Mouse (Mus musculus) layer of hippocampus, postnatal 14 days (tissue): ENCODE measurements around the gene Thsd4. TPM values are rescaled to one million over a fixed set of nuclear protein-coding genes. Genes with fewer than 3 reads are reported as not detected.

ENCODE experiments used
- DNase-seq, 2 experiments: peaks; one replicate each; pipeline ENCODE4 v3.0.0; 2021 to 2022; ENCODE audit warnings: low spot score in 2 of 2, mixed read lengths in 1 of 2
- total RNA-seq, 2 experiments: library from RNA; stranded (reverse); gene quantifications; 2 replicates each; pipeline ENCODE4 v1.2.3; 2021

Thsd4 gene
- total RNA-seq, 2 experiments from 2014 or later = 36.4 to 37.8 TPM

DNA sequence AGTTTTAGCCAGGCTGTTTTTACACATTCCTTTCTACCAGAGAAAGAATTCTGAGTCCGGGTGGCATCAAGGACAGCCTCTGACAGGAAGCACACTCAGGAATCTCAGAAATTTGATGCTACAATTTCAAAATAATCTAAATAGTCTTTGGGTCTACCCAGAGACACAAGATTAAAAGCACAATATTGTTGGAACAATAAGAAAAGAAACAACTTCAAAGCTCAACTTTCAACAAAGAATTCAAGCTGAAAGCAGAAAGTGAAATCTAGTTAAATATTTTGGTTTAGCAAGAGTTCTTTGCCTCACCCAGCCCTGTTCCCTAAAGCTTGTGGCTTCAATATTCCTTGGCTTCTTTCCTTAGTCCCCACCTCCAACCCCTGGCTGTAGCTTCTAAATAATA is 415.7 kb downstream of the Thsd4 start:
- DNase-seq = no peak

DNA sequence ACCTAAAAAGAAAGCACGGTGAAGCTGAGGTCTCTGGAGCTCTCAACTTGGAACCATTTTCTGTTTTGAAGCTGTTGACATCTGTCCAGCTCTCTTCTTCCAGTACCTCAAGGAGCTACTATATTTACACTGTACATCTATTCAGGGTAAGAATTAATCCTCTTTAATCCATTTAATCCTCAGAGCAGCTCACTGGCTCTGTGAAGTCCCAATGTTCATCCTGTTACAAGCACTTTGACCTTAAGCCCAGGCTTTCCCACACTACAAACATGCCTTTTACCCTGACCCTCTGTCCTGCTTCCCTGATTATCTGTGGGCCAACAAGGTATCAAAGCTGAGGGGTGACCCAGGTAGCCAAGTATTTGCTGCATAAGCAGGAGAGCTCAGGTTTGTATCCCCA is 427.6 kb downstream of the Thsd4 start:
- no peak for DNase-seq

DNA sequence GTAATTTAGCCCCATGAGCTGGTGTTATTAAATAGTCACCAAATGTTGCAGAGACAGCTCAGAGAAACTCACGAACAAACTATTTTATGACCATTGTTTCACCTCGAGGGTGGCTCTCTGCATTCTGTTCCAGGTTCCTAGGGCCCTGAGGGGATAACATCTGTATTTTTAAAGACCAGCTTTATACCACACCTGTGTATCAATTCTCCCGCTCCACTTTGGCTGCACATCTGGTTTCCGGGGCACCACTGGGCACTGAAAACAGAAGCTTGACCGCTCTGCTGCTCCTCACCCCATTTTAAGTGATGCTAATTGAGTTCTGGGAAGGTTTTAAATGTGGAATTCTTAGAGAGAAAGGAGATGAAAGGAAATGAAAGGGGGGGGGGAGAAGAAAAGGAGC is 429.4 kb downstream of the Thsd4 start:
- no peak for DNase-seq

DNA sequence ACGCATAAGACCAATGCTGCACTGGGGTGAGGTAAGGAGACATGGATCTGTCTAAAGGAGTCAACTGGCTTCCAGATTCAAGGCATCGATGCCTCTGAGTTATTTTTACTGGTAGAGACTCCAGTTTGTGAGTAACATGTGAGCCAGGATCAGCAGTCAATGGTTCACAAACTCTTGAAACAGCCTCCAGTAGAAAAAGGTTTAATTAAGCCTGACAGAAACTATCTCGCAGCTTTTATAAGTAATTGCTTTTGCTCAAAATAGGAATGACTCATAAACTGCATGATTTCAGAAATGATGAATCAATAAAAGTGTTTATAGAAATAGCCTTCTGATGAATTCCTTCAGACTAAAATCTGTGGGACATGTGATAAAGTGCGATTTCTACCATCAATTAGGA is 432.4 kb downstream of the Thsd4 start:
- no peak for DNase-seq

DNA sequence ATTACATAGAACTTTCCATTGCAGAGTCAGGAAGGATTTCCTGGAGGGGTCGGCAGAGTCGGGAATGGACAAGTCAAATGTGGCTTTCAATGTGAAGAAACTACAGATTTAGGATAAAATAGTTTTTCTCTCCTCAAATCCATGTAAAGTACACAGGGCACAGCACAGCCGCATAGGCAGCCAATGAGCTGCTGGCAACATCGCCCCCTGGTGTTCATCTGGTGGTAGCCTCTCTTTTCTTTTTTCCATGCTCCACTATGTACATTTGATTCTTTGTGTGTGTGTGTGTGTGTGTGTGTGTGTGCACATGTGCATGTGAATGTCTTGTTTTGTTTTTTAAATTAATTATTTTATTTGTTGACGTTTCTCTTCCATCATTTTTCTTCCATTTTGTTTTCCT is 433.7 kb downstream of the Thsd4 start:
- DNase-seq = no peak

DNA sequence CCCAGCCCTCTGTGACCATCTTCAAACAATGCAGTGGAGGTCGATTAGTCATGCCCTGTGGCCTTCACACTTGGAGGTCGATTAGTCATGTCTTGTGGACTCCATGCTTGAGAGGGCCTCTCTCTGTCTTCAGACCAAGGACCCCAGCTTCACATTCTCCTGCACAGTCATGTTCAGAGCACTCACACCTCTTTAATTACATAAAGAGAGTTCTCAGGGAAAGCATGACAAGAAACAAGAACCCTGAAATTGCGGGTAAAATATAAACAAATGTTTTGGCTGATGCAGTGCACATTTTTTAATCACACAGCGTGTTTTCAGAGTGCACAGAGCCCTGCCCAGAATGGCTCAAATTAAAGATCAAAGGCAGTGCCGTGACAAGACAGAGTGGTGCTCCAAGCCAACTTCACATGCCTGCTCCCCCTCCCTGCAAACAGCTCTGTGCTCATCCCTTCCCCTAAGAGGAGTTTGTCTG is 439.7 kb downstream of the Thsd4 start:
- no peak for DNase-seq

DNA sequence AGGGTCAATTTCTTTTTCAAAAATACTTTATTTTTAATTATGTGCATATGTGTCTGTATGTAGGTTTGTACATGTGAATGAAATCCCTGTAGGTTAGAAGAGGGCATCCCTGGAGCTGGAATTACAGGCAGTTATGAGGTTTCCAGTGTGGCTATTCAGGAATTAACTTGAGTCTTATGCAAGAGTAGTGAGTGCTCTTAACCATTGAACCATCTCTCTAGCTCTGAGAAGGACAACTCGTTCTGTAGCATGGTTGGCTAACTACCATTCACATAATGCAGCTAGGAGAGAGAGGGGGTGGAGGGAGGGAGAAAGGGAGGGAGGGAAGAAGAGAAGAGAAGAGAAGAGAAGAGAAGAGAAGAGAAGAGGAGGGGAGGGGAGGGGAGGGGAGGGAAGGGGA is 444.1 kb downstream of the Thsd4 start:
- DNase-seq = no peak

DNA sequence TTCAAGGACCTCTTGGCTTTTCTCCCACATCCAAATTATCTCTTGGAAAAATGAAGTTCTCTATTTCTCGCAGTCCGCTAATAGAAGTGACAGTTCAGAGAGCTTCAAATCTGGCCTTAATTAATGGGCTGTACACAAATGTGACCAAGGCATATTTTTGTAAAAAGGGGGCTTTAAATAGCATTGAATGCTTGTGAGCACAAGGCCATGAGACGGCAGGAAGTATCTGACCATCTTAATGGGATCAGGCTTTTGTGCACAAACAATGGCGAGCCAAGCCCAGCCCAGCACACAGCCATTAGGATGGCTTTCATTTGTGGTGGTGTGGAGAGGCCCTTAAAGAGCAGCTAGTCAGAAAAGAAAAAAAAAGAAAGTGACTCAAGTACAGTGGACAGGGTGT is 445.4 kb downstream of the Thsd4 start:
- DNase-seq = no peak

DNA sequence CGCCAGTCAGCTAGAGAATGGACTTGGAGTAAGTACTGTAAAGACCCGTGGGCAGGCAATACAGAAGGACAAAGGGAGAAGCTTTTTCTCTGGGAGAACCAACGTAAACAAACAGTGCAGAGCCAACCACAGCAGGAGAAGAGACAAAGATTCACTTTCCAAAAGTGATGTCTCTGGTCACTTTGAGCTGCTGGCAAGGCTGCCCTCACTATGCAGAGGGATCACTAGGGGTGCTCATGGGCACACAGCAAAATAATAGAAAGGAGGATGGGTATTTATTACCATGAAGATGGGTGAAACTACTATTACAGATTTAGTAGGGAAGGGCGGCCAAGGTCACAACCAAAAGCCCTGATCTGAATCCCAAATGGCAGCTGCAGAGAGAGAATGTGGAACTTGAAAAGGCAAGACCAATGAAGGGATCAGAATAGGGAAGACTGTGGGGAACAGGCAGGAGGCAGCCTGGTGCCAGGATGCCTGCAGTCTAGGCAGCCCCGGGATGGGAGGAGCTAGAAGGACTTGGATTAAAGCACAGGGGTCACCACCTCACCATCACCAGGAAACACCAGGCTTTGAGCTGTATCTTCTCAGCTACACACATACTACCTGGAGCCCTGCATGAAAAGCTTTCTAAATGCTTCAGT is 450.1 kb downstream of the Thsd4 start:
- DNase-seq = no peak

DNA sequence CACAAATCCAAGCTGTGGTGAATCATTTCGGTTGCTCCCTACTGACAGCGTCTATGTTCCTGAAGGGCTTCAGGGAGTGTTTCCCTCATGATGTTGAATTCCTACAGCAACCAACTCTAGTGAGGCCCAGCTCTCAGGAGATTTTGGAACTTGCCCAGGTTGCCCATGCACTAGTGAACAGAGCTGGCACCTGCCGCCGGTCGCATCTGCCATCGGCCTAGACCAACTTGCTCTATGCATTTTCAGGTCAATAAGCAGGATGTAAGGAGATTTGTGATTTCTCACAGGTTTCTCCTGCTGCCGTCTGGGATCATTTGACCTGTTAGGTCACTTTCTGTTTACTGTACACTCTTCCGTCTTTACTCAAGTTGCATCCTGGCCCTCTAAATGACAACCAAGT is 454.6 kb downstream of the Thsd4 start:
- DNase-seq = no peak

DNA sequence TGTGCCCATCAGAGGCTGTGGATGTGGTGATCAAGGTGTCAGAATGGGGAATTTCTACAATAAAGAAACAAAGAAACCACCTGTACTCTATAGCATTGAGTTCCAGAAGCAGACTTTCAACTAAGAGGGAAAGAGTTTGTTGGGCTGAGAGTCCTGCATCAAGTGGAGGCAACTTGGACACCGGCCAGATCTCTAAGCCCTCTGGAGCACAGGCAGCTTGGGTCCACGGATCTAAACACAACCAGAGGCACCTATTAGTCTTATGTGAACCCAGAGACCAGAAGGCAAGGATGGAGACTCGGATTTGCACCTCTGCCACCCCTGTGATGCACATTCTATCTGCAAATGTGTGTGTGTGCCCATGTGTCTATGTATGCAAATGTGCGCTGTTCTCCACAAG is 456.7 kb downstream of the Thsd4 start:
- DNase-seq = no peak

DNA sequence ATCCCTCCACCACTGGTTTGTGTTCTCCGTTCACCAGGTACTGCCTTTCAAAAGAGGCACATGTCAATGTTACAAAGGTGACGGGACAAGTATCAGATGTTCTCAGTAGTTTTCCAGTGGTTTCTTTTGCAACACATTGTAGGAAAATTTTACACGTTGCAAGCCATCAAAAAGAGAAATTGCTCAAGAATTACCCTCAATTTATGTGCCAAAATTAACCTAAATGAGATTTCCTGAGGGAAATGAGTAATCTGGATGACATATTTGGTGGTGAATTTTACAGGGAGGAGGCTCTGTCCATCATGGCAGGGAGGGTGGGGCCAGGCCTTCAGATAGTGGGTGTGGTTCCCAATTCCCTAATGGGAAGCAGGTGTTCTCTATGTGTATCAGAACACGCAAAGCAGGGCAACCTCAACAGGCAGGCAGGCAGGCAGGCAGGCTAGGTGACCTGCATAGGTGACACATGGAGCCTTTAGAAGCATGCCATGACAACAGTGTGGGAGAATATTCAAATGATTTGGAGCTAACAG is 458.6 kb downstream of the Thsd4 start:
- no peak for DNase-seq

DNA sequence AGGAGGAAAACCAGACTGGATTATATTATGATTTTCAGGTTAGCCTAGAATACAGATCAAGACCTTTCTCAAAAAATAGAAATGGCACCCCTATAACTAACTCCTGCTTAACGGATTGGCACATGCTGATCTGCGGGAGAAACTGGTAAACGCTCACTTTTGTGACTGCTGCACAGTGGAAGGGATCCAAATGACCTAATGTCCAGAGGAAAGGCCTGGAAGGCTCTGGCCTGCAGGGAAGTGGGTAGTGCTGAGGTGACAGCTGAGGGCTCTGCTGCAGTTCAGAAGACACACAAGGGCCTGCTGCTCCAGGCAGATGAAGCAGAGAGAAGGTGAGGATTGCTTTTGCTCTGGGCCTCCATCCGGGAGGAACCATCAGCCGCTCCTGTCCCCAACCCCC is 465.7 kb downstream of the Thsd4 start:
- no peak for DNase-seq

DNA sequence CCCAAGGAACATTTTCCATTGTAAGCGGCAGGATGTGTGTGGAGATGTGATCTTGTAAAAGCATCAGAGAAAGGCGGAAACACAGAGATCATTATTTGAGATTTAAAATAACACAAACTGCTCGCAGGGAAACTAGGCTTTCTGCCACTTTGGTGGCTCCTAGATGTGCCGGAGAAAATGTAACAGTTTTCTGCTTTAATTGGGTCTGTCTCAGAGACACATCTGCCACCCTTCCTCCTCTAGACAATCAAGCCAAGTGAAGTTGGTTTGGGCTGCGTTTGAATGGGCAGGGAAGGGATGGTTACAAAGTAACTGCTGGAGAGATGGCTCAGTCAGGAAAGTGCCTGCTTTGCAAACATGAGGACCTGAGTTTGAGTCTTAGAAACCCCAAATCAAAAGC is 466.9 kb downstream of the Thsd4 start:
- peak; percentile 24 to 54 for DNase-seq

DNA sequence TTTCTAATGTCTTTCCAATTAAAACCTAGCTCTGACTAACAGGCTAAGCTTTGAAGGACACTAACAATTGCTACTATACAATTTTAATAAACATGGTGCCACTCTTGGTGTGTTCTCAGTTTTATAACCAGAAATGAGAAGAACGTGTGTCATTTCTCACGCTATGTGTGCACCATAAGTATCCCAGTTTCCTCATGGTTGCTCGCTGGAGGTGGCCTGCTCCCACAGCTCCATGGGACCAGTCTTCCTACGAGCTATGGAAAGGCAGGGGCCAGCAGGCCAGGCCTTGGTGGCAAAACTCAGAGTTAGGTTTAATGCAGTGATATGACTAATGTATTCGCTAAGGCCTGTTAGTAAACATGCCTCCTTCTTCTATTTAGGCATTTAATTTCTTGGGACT is 468.7 kb downstream of the Thsd4 start:
- no peak for DNase-seq

DNA sequence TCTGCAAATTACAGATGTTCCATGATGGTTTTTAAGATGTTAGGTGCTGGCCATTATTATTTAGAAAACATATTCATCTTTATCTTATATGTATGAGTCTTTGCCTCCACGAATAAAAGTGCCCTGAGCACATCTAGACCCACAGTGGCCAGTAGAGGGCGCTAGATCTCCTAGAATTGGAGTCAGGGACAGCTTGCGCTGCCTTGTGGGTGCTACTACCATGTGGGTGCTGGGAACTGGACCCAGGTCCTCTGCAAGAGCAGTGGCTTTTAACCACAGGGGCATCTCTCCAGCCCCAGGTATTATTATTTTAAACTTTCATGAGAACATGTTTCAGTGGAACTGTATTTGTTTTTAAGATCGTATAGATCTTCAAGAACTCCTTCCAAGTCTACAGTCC is 469.4 kb downstream of the Thsd4 start:
- no peak for DNase-seq

DNA sequence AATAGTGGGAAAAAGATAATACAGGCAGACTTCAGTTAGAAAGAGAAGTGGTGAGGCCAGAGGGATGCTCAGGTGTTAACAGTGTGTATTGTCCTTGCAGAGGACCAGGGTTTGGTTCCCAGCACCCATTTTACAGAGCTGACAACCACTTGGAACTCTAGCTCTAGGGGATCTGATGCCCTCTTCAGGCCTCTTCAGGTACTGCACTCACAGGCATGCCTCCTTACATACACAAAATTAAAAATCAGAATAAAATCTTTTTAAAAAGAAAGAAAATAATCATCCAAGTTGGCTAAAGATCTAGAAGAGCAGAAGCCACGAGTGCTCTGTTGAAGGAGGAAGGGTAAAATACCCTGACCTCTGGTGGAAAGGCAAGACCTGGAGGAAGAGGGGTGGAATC is 478.7 kb downstream of the Thsd4 start:
- no peak for DNase-seq

DNA sequence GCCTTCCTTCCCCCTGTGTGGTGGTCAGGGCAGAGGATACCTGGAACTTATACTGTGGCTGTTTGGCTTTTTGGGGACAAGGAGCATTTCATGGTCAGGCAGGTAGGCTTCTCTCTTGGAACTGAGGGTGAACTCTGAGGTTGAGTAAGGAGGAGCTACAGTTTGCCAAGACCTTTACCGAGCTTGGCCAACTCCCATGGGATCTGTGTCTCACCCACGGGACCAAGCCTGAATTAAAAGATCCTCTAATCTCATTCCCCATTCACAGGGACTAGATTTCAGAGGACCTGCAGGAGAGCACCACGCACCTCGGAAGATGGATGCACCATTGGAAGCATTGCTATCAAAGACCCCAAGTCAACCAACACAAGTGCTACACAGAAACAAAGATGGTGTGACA is 487.0 kb downstream of the Thsd4 start:
- no peak for DNase-seq

DNA sequence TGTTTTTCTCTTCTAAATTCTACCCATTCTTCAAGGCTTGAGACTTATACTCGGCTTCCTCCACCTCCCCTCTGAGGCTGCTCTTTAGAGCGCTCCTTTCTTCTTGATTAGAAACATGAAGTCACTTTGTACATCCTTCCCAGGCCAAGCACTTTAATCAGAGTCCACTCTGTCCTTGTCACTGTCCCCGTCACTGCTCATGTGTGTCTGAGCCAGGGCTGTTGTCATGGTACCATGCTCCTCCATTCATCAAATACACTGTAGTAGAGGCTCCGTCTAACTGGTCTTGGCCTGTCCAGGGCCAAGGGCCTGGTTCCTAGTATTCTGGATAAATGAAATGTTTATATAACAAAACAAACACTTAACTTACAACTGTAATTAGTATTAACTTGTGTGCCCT is 494.6 kb downstream of the Thsd4 start:
- DNase-seq = no peak

DNA sequence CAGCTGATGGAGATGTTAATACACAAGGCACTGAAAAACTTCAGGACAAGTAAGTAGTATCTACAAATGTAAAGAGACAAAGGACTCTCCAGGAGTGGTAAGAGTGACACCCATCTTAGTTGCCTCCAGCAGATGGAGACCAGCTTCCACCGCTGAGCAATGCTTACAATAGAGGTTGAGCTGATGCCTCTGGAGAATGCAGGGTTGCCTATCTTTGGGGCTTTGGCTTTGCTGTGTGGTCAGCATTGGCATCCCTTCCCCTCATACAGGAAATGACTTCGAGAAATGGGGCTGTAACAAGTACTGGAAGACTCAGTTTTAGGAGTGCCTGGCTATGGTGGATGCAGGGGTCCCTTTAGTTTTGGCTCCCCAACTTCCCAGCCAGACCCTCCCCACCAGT is 495.1 kb downstream of the Thsd4 start:
- DNase-seq = no peak

DNA sequence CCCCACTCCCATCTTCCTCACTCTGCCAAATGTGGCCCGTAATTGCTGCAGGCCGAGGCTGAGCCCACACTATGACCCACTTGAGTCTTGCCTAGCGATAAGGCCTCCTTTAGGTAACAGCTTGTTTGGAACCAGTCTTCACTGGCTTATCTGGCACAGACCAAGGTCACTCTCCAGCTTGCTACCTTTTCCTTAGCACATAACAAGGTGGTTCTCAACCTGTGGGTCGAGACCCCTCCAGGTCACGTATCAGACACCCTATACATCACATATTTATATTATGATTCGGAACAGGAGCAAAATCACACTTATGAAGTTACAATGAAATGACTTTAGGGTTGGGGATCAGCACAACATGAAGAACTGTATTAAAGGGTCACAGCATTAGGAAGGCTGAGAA is 495.9 kb downstream of the Thsd4 start:
- no peak for DNase-seq

DNA sequence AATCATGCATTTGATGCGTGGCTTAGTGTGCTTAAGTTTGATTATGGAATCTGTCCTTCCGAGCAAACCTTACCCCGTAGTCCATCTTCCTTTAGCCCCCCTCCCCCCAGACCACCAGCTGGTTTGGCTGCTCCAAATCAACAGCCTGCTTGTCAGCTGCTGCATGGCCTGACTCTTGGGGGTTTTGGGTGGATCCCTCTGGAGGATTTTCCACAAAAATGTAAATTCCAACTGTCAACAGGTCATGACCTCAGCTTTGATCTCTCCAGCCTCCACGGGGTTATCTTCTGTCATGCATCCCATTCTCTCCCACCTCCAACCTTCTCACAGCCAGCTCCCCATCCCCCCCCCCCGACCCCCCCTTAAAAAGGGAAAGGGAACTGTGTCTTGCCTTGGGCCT is 496.9 kb downstream of the Thsd4 start:
- DNase-seq = no peak

DNA sequence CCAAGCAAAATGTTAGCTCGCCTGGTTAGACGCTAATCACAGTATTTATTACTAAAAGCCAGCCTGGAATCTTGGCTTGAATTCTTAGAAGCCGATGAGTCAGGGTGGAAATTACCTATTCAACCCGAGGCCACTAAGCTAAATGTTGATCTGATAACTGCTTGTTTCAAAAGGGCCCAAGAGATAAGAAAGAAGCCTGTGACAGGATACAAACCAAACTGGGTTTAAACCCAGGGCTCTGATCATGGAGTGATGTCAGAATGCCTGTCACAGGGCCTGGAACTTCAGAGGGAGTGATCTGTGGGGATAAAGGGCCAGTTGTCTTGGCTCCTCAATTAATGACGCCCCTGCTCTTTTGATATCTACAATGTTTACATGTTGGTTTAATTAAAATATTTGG is 497.3 kb downstream of the Thsd4 start:
- DNase-seq = no peak

DNA sequence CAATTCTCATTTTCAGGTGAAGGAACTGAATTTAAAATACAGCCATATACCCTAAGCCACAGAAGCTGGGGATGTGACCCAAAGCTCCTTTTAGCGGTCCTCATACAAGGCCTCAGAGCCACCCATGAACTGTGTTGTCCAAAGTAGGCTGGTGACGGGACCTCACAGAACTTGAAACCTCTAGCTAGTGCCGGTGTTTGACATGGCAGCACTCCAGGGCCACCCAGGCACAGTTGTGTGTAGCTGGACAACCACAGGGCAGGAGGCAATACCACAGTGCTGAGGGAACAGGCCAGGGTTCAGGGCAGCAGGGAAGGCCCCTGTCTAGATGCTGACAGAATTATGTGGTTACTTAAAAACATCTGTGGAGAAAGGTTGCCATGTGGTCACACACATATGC is 499.5 kb downstream of the Thsd4 start:
- DNase-seq = no peak
